Mouse (Mus musculus) C2C12 (cell line): ENCODE data around the gene Cyp4f39. TPM values are rescaled to one million over a fixed set of nuclear protein-coding genes. Genes with fewer than 3 reads are reported as not detected.
"Not testable (repeated sequence)": the region's sequence is repeated elsewhere in the genome, so short reads cannot be mapped to it uniquely, and the experiment has no call there.

ENCODE experiments used
- H3K27me3 ChIP-seq: one replicate; pipeline ENCODE4 v1.6.1; 2011; ENCODE audit not compliant: control insufficient read depth, insufficient read depth, insufficient read length
- H3K36me3 ChIP-seq: one replicate; pipeline ENCODE4 v1.6.1; 2011; ENCODE audit not compliant: control insufficient read depth, insufficient read depth
- H3K4me3 ChIP-seq: one replicate; pipeline ENCODE4 v1.5.1; 2011; ENCODE audit warnings: mild to moderate bottlenecking, control low read depth; ENCODE audit not compliant: poor library complexity, insufficient read depth, severe bottlenecking
- H3K79me2 ChIP-seq: one replicate; pipeline ENCODE4 v1.6.1; 2011; ENCODE audit not compliant: control insufficient read depth, insufficient read depth
- H3K79me3 ChIP-seq: one replicate; pipeline ENCODE4 v1.6.1; 2011; ENCODE audit warnings: low read depth, control low read depth
- H3ac ChIP-seq: one replicate; pipeline ENCODE3; 2011; ENCODE audit warnings: low read depth; ENCODE audit not compliant: control insufficient read depth, insufficient read length
- CEBPB ChIP-seq: IDR thresholded peaks from one replicate; pipeline ENCODE4 v1.6.1; 2011; ENCODE audit warnings: low read depth, mild to moderate bottlenecking, control low read depth, moderate library complexity
- CTCF ChIP-seq: IDR thresholded peaks from one replicate; pipeline ENCODE4 v1.5.1; 2011; ENCODE audit not compliant: control insufficient read depth, insufficient read depth, insufficient read length
- FOSL1 ChIP-seq: IDR thresholded peaks from one replicate; pipeline ENCODE4 v1.8.0; 2011; ENCODE audit warnings: mild to moderate bottlenecking, low read length; ENCODE audit not compliant: poor library complexity, insufficient read depth, severe bottlenecking
- MAX ChIP-seq: IDR thresholded peaks from one replicate; pipeline ENCODE4 v1.6.1; 2011; ENCODE audit warnings: mild to moderate bottlenecking, control low read depth
- MYOD1 ChIP-seq: IDR thresholded peaks from one replicate; pipeline ENCODE4 v1.6.1; 2011; ENCODE audit warnings: low read depth; ENCODE audit not compliant: control insufficient read depth, insufficient read length
- MYOG ChIP-seq: IDR thresholded peaks from one replicate; pipeline ENCODE4 v1.6.1; 2011; ENCODE audit not compliant: control insufficient read depth, insufficient read length; ENCODE audit errors: extremely low read depth
- USF1 ChIP-seq: IDR thresholded peaks from one replicate; pipeline ENCODE4 v1.6.1; 2011; ENCODE audit warnings: low read depth, mild to moderate bottlenecking, control low read depth, moderate library complexity
- polyA plus RNA-seq: library from polyadenylated mRNA; unstranded; fragments of >200 nt; fragmentation: generic; extraction: Trizol; gene quantifications from one replicate; pipeline ENCODE4 v1.2.1, GENCODE M21; 2012; ENCODE audit warnings: missing spikeins

Gene Cyp4f39
- polyA plus RNA-seq, 1 experiment: 0.02 TPM

- Histone ChIP-seq H3K27me3 (peaks cover 26% of the 10 kb centered on the region), H3ac (no peak overlapping the region), H3K36me3 (no peaks in the 10 kb centered on the region), H3K79me2 (no peaks in the 10 kb centered on the region), H3K4me3 (no peak overlapping the region), H3K79me3 (no peaks in the 10 kb centered on the region)
- TF ChIP-seq CTCF: no peak
- no peak for TF ChIP-seq MYOD1
- no peak for TF ChIP-seq USF1
- TF ChIP-seq CEBPB: no peak
- no peak for TF ChIP-seq MYOG
- TF ChIP-seq FOSL1: no peak
- no peak for TF ChIP-seq MAX
These were observed 30.7 kb downstream of the Cyp4f39 start for GRCm38 (mm10) chr17:32483200-32483599.

GRCm38 (mm10) chr17:32492349-32492980, 39.9 kb downstream of the Cyp4f39 start:
- Histone ChIP-seq H3K27me3 (peaks cover 6% of the 10 kb centered on the region), H3K4me3 (no peak overlapping the region), H3ac (no peak overlapping the region), H3K79me3 (no peaks in the 10 kb centered on the region), H3K79me2 (no peaks in the 10 kb centered on the region), H3K36me3 (no peaks in the 10 kb centered on the region)
- no peak for TF ChIP-seq MAX
- TF ChIP-seq FOSL1: no peak
- no peak for TF ChIP-seq CEBPB
- TF ChIP-seq CTCF: no peak
- TF ChIP-seq MYOD1: no peak
- TF ChIP-seq USF1: no peak
- no peak for TF ChIP-seq MYOG

- Histone ChIP-seq H3ac (no peak overlapping the region), H3K36me3 (no peaks in the 10 kb centered on the region), H3K27me3 (peaks cover 3% of the 10 kb centered on the region), H3K4me3 (no peak overlapping the region), H3K79me3 (no peaks in the 10 kb centered on the region), H3K79me2 (no peaks in the 10 kb centered on the region)
- TF ChIP-seq MYOG (no peak), MYOD1 (no peak), CEBPB (no peak), FOSL1 (no peak), USF1 (no peak), MAX (no peak), CTCF (no peak)
These were observed 42.1 kb downstream of the Cyp4f39 start for GRCm38 (mm10) chr17:32494601-32495000.

- not testable (repeated sequence) for H3K79me3 ChIP-seq, H3K4me3 ChIP-seq
These were observed 48.0 kb downstream of the Cyp4f39 start for GRCm38 (mm10) chr17:32500511-32500910.

GRCm38 (mm10) chr17:32501051-32501450, 48.5 kb downstream of the Cyp4f39 start:
- Histone ChIP-seq H3K79me3 (no peaks in the 10 kb centered on the region), H3ac (no peak overlapping the region), H3K36me3 (no peaks in the 10 kb centered on the region), H3K4me3 (no peak overlapping the region), H3K79me2 (no peaks in the 10 kb centered on the region), H3K27me3 (no peaks in the 10 kb centered on the region)
- no peak for TF ChIP-seq CEBPB
- no peak for TF ChIP-seq MYOG
- TF ChIP-seq FOSL1: no peak
- no peak for TF ChIP-seq USF1
- TF ChIP-seq CTCF: no peak
- no peak for TF ChIP-seq MYOD1
- TF ChIP-seq MAX: no peak

More at GRCm38 (mm10) chr17:32500511-32500910, 48.0 kb downstream of the Cyp4f39 start:
- H3K79me2 ChIP-seq, H3K27me3 ChIP-seq, H3ac ChIP-seq, H3K36me3 ChIP-seq: not testable (repeated sequence)

- Histone ChIP-seq H3K79me3 (no peaks in the 10 kb centered on the region), H3ac (no peak overlapping the region), H3K79me2 (no peaks in the 10 kb centered on the region), H3K27me3 (no peaks in the 10 kb centered on the region), H3K4me3 (no peak overlapping the region), H3K36me3 (no peaks in the 10 kb centered on the region)
- TF ChIP-seq FOSL1 (no peak), CEBPB (no peak), MAX (no peak), CTCF (no peak), MYOG (no peak), USF1 (no peak), MYOD1 (no peak)
These were observed 50.6 kb downstream of the Cyp4f39 start for GRCm38 (mm10) chr17:32503111-32503510.
